Mouse (Mus musculus) hindbrain, embryonic 14.5 days (tissue): ENCODE results near the gene Rex1bd. TPM values are rescaled to one million over a fixed set of nuclear protein-coding genes. Genes with fewer than 3 reads are reported as not detected.
A peak's percentile ranks its signal among the peaks of the same experiment; 100 is the strongest.

ENCODE experiments used
- ATAC-seq: fragments of 200-750 bp; cut with Nextera tagmentation; 2 replicates; pipeline ENCODE4 v1.8.0; 2017; ENCODE audit warnings: moderate number of reproducible peaks, mild to moderate bottlenecking, moderate TSS enrichment, moderate library complexity; ENCODE audit not compliant: low FRiP score
- DNase-seq: peaks from one replicate; pipeline ENCODE4 v3.0.0-alpha.2; 2015; ENCODE audit warnings: low spot score
- H3K27ac ChIP-seq: fragments of 300-500 bp; sonication (generic); 2 replicates; pipeline ENCODE4 v1.5.1; 2014; ENCODE audit warnings: mild to moderate bottlenecking, moderate library complexity
- H3K27me3 ChIP-seq: fragments of 300-500 bp; sonication (generic); 2 replicates; pipeline ENCODE4 v1.6.1; 2014; ENCODE audit warnings: mild to moderate bottlenecking, low read length, mixed read lengths; ENCODE audit not compliant: control insufficient read depth, insufficient read depth
- H3K36me3 ChIP-seq: fragments of 300-500 bp; sonication (generic); replicated peaks from 2 replicates; pipeline ENCODE4 v1.6.1; 2014; ENCODE audit not compliant: control insufficient read depth, insufficient read depth
- H3K4me1 ChIP-seq: fragments of 300-500 bp; sonication (generic); replicated peaks from 2 replicates; pipeline ENCODE4 v1.6.1; 2014; ENCODE audit warnings: antibody characterized with exemption, low read length, mixed read lengths; ENCODE audit not compliant: control insufficient read depth, insufficient read depth
- H3K4me2 ChIP-seq: fragments of 300-500 bp; sonication (generic); replicated peaks from 2 replicates; pipeline ENCODE4 v1.6.1; 2014; ENCODE audit warnings: mild to moderate bottlenecking, moderate library complexity
- H3K4me3 ChIP-seq: fragments of 300-500 bp; sonication (generic); replicated peaks from 2 replicates; pipeline ENCODE4 v1.5.1; 2014; ENCODE audit warnings: mild to moderate bottlenecking, low read length
- H3K9ac ChIP-seq: fragments of 300-500 bp; sonication (generic); 2 replicates; pipeline ENCODE4 v1.6.1; 2014
- H3K9me3 ChIP-seq: fragments of 300-500 bp; sonication (generic); 2 replicates; pipeline ENCODE4 v1.6.1; 2016; ENCODE audit warnings: low read length; ENCODE audit not compliant: control insufficient read depth
- WGBS: fragments of 180-500 bp; shearing (Covaris S2); extraction: QIAGEN DNeasy Blood & Tissue Kit; methylation state at CpG from one replicate; pipeline ENCODE4 v1.1.7; 2014; 5-methylcytosine and 5-hydroxymethylcytosine counted together
- polyA plus RNA-seq: library from polyadenylated mRNA; unstranded; fragments of >200 nt; fragmentation: Nextera tagmentation; extraction: Ambion mirVana; gene quantifications from 2 replicates; pipeline ENCODE4 v1.2.1, GENCODE M21; 2014

Rex1bd gene
- polyA plus RNA-seq, 1 experiment from 2014 or later = 166 TPM

- peaks cover 41% of the 10 kb centered on the region for H3K4me1 ChIP-seq
- 33% methylated on average over 32 of the region's 32 CpGs for WGBS
These were observed 739 bp downstream of the Rex1bd start for GRCm38 (mm10) chr8:70505698-70506327.

GRCm38 (mm10) chr8:70504851-70505250 lies 1.7 kb downstream of the Rex1bd start:
- Histone ChIP-seq H3K4me2 (peak overlapping the region; percentile 83; the same call in 1 of the 2 replicates), H3K27ac (no peak overlapping the region), H3K27me3 (peaks cover 45% of the 10 kb centered on the region), H3K4me3 (no peak overlapping the region), H3K4me1 (peaks cover 44% of the 10 kb centered on the region), H3K9ac (no peak overlapping the region), H3K9me3 (no peaks in the 10 kb centered on the region), H3K36me3 (peaks cover 34% of the 10 kb centered on the region)
- no peak for ATAC-seq
- WGBS = 77% methylated on average over 3 of the region's 3 CpGs
- DNase-seq = peak; percentile 84

More at GRCm38 (mm10) chr8:70505698-70506327, 739 bp downstream of the Rex1bd start:
- H3K27me3 ChIP-seq = peaks cover 35% of the 10 kb centered on the region
- ATAC-seq (peak; percentile 7; the same call in 1 of the 2 replicates), DNase-seq (no peak)
- H3K4me3 ChIP-seq = peak overlapping the region; percentile 46
- peak overlapping the region; percentile 67 for H3K9ac ChIP-seq
- peak overlapping the region; percentile 83 for H3K4me2 ChIP-seq
- H3K9me3 ChIP-seq = no peaks in the 10 kb centered on the region
- peak overlapping the region; percentile 83 for H3K27ac ChIP-seq
- peaks cover 34% of the 10 kb centered on the region for H3K36me3 ChIP-seq

- H3K36me3 ChIP-seq = peaks cover 34% of the 10 kb centered on the region
- no peak overlapping the region for H3K4me2 ChIP-seq
- no peak overlapping the region for H3K9ac ChIP-seq
- H3K27me3 ChIP-seq = peaks cover 50% of the 10 kb centered on the region
- no peaks in the 10 kb centered on the region for H3K9me3 ChIP-seq
- no peak for DNase-seq
- no peak for ATAC-seq
- WGBS = 42% methylated on average over 16 of the region's 16 CpGs
- H3K4me3 ChIP-seq = no peak overlapping the region
- H3K27ac ChIP-seq = no peak overlapping the region
- peaks cover 40% of the 10 kb centered on the region for H3K4me1 ChIP-seq
These were observed 2.2 kb downstream of the Rex1bd start for GRCm38 (mm10) chr8:70504291-70504716.

GRCm38 (mm10) chr8:70503062-70503750 lies 3.3 kb downstream of the Rex1bd start:
- Histone ChIP-seq H3K9ac (no peak overlapping the region), H3K4me3 (no peak overlapping the region), H3K27me3 (peaks cover 61% of the 10 kb centered on the region), H3K9me3 (no peaks in the 10 kb centered on the region), H3K27ac (no peak overlapping the region), H3K36me3 (peaks cover 24% of the 10 kb centered on the region), H3K4me2 (0 out of 2 replicates have a peak overlapping the region, but pooled peaks have one; percentile 5), H3K4me1 (peaks cover 32% of the 10 kb centered on the region)
- DNase-seq (peak; percentile 68), ATAC-seq (no peak)
- 13% methylated on average over 46 of the region's 46 CpGs for WGBS

GRCm38 (mm10) chr8:70502540-70502939 lies 4.0 kb downstream of the Rex1bd start:
- H3K4me2 ChIP-seq = no peak overlapping the region
- 44% methylated on average over 12 of the region's 12 CpGs for WGBS
- H3K9me3 ChIP-seq = no peaks in the 10 kb centered on the region
- H3K27ac ChIP-seq = no peak overlapping the region
- no peak overlapping the region for H3K4me3 ChIP-seq
- DNase-seq = no peak
- no peak for ATAC-seq
- peaks cover 19% of the 10 kb centered on the region for H3K36me3 ChIP-seq
- peaks cover 32% of the 10 kb centered on the region for H3K4me1 ChIP-seq
- peaks cover 68% of the 10 kb centered on the region for H3K27me3 ChIP-seq
- H3K9ac ChIP-seq = no peak overlapping the region

- H3K36me3 ChIP-seq = peaks cover 13% of the 10 kb centered on the region
- H3K27ac ChIP-seq = no peak overlapping the region
- DNase-seq (no peak), ATAC-seq (no peak)
- 17% methylated on average over 22 of the region's 23 CpGs for WGBS
- no peak overlapping the region for H3K4me2 ChIP-seq
- H3K4me3 ChIP-seq = no peak overlapping the region
- H3K9me3 ChIP-seq = no peaks in the 10 kb centered on the region
- H3K27me3 ChIP-seq = peaks cover 73% of the 10 kb centered on the region
- peaks cover 32% of the 10 kb centered on the region for H3K4me1 ChIP-seq
- no peak overlapping the region for H3K9ac ChIP-seq
These were observed 4.6 kb downstream of the Rex1bd start for GRCm38 (mm10) chr8:70501820-70502529.

- ATAC-seq (no peak), DNase-seq (no peak)
- Histone ChIP-seq H3K4me3 (0 out of 2 replicates have a peak overlapping the region, but pooled peaks have one; percentile 3), H3K9ac (no peak overlapping the region), H3K27me3 (peaks cover 87% of the 10 kb centered on the region), H3K4me1 (peaks cover 29% of the 10 kb centered on the region), H3K36me3 (peaks cover 10% of the 10 kb centered on the region; the same call in 1 of the 2 replicates), H3K9me3 (no peaks in the 10 kb centered on the region), H3K4me2 (peak overlapping the region; percentile 28), H3K27ac (no peak overlapping the region)
- WGBS = 8% methylated on average over 39 of the region's 39 CpGs
These were observed 5.9 kb downstream of the Rex1bd start for GRCm38 (mm10) chr8:70500386-70501301.

GRCm38 (mm10) chr8:70495771-70496062 lies 10.8 kb downstream of the Rex1bd start:
- peak overlapping the region; percentile 16 for H3K4me3 ChIP-seq
- H3K9ac ChIP-seq = no peak overlapping the region
- 5% methylated on average over 12 of the region's 12 CpGs for WGBS
- peaks cover 98% of the 10 kb centered on the region for H3K27me3 ChIP-seq
- DNase-seq = no peak
- no peak overlapping the region for H3K27ac ChIP-seq
- H3K4me1 ChIP-seq = peaks cover 24% of the 10 kb centered on the region
- no peaks in the 10 kb centered on the region for H3K36me3 ChIP-seq
- H3K9me3 ChIP-seq = no peaks in the 10 kb centered on the region
- 0 out of 2 replicates have a peak overlapping the region, but pooled peaks have one; percentile 25 for H3K4me2 ChIP-seq
- no peak for ATAC-seq
